Mouse (Mus musculus) midbrain, embryonic 14.5 days (tissue): ENCODE measurements around the gene Tnp2. TPM values are rescaled to one million over a fixed set of nuclear protein-coding genes. Genes with fewer than 3 reads are reported as not detected.
"Not testable (repeated sequence)": the region's sequence is repeated elsewhere in the genome, so short reads cannot be mapped to it uniquely, and the experiment has no call there.

Experiments used
- ATAC-seq: fragments of 200-750 bp; cut with Nextera tagmentation; 2 replicates; pipeline ENCODE4 v1.8.0; 2017; ENCODE audit warnings: moderate number of reproducible peaks, moderate library complexity; ENCODE audit not compliant: low FRiP score, low TSS enrichment
- DNase-seq: peaks from one replicate; pipeline ENCODE4 v3.0.0-alpha.2; 2015
- H3K27ac ChIP-seq: fragments of 300-500 bp; sonication (generic); replicated peaks from 2 replicates; pipeline ENCODE4 v1.5.1; 2014; ENCODE audit warnings: mild to moderate bottlenecking, low read depth, low read length, moderate library complexity
- H3K27me3 ChIP-seq: fragments of 300-500 bp; sonication (generic); 2 replicates; pipeline ENCODE4 v1.6.1; 2014; ENCODE audit warnings: low read length, control low read depth, mixed read lengths; ENCODE audit not compliant: control insufficient read depth, insufficient read depth
- H3K36me3 ChIP-seq: fragments of 300-500 bp; sonication (generic); 2 replicates; pipeline ENCODE4 v1.6.1; 2014; ENCODE audit warnings: low read length, control low read depth; ENCODE audit not compliant: control insufficient read depth, insufficient read depth
- H3K4me1 ChIP-seq: fragments of 300-500 bp; sonication (generic); 2 replicates; pipeline ENCODE4 v1.6.1; 2014; ENCODE audit warnings: mild to moderate bottlenecking, antibody characterized with exemption, low read length, control low read depth; ENCODE audit not compliant: control insufficient read depth, insufficient read depth
- H3K4me2 ChIP-seq: fragments of 300-500 bp; sonication (generic); 2 replicates; pipeline ENCODE4 v1.6.1; 2014; ENCODE audit warnings: mild to moderate bottlenecking, low read length, moderate library complexity
- H3K4me3 ChIP-seq: fragments of 300-500 bp; sonication (generic); replicated peaks from 2 replicates; pipeline ENCODE4 v1.5.1; 2014; ENCODE audit warnings: low read depth, low read length
- H3K9ac ChIP-seq: fragments of 300-500 bp; sonication (generic); replicated peaks from 2 replicates; pipeline ENCODE4 v1.6.1; 2014; ENCODE audit warnings: mild to moderate bottlenecking, low read length, moderate library complexity
- H3K9me3 ChIP-seq: fragments of 300-500 bp; sonication (generic); 2 replicates; pipeline ENCODE4 v1.6.1; 2016; ENCODE audit warnings: low read length, control low read depth, mixed read lengths; ENCODE audit not compliant: control insufficient read depth
- whole genome bisulfite sequencing: fragments of 180-500 bp; shearing (Covaris S2); extraction: QIAGEN DNeasy Blood & Tissue Kit; methylation state at CpG from one replicate; pipeline ENCODE4 v1.1.7; 2014; 5-methylcytosine and 5-hydroxymethylcytosine counted together
- polyA plus RNA-seq: library from polyadenylated mRNA; unstranded; fragments of >200 nt; fragmentation: Nextera tagmentation; extraction: Ambion mirVana; gene quantifications from 2 replicates; pipeline ENCODE4 v1.2.1, GENCODE M21; 2014

Tnp2 gene
- polyA plus RNA-seq, 1 experiment from 2014 or later = not detected

GRCm38 (mm10) chr16:10805789-10806527 is 17.5 kb upstream of the Tnp2 start, which contains the start of gene Prm1:
Gene Prm1 (minus strand): TSS chr16:10805839.
- no peak for ATAC-seq
- WGBS = 79% methylated on average over 10 of the region's 10 CpGs

DNA sequence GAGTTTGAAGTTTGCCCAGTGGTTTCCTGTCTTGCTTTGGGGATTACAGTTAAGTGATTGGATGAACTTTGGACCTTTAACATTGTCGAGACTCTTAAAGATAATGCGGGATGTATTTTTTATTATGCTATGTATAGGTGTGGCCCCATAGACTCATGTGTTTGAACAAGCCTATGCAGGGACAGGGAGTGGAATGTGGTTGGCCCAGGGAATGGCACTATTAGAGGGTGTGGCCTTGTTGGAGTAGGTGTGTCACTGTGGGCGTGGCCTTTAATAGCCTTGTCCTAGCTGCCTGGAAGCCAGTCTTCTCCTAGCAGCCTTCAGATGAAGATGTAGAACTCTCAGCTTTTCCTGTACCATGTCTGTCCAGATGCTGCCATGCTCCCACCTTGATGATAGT is 14.0 kb upstream of the Tnp2 start:
- H3K4me1 ChIP-seq, H3K4me2 ChIP-seq, H3K9me3 ChIP-seq, H3K27ac ChIP-seq, H3K27me3 ChIP-seq, DNase-seq, H3K36me3 ChIP-seq, H3K9ac ChIP-seq, H3K4me3 ChIP-seq, ATAC-seq: not testable (repeated sequence)
- 85% methylated on average over 3 of the region's 3 CpGs for WGBS

More at GRCm38 (mm10) chr16:10805789-10806527, 17.5 kb upstream of the Tnp2 start, which contains the start of gene Prm1:
- no peak for DNase-seq
- H3K9me3 ChIP-seq = no peaks in the 10 kb centered on the region
- no peak within 1 kb of the TSS for H3K9ac ChIP-seq
- no peak within 1 kb of the TSS for H3K4me3 ChIP-seq
- H3K4me2 ChIP-seq = no peak within 1 kb of the TSS
- H3K4me1 ChIP-seq = no peaks in the 10 kb centered on the region
- H3K27ac ChIP-seq = no peak within 1 kb of the TSS
- no peaks in the 10 kb centered on the region for H3K36me3 ChIP-seq
- no peaks in the 10 kb centered on the region for H3K27me3 ChIP-seq

- DNase-seq (no peak), ATAC-seq (no peak)
- Histone ChIP-seq H3K4me3 (no peak within 1 kb of the TSS), H3K9ac (no peak within 1 kb of the TSS), H3K4me2 (no peak within 1 kb of the TSS), H3K27ac (no peak within 1 kb of the TSS), H3K4me1 (no peaks in the 10 kb centered on the region), H3K27me3 (no peaks in the 10 kb centered on the region), H3K36me3 (no peaks in the 10 kb centered on the region), H3K9me3 (no peaks in the 10 kb centered on the region)
- 80% methylated on average over 6 of the region's 6 CpGs for WGBS
Observed at GRCm38 (mm10) chr16:10796034-10796433, 7.6 kb upstream of the Tnp2 start, which contains the start of gene Prm2. Gene Prm2 (minus strand): TSS chr16:10796134.

- H3K4me3 ChIP-seq = no peak within 1 kb of the TSS
- peaks cover 5% of the 10 kb centered on the region; the same call in 1 of the 2 replicates for H3K4me1 ChIP-seq
- no peak within 1 kb of the TSS for H3K4me2 ChIP-seq
- no peak within 1 kb of the TSS for H3K27ac ChIP-seq
- DNase-seq = no peak
- H3K36me3 ChIP-seq = no peaks in the 10 kb centered on the region
- H3K9me3 ChIP-seq = no peaks in the 10 kb centered on the region
- H3K27me3 ChIP-seq = no peaks in the 10 kb centered on the region
- 78% methylated on average over 9 of the region's 9 CpGs for WGBS
- H3K9ac ChIP-seq = no peak within 1 kb of the TSS
- ATAC-seq = no peak
Observed at GRCm38 (mm10) chr16:10790702-10791101, 2.2 kb upstream of the Tnp2 start, which contains the start of gene Prm3. Gene Prm3 (minus strand): TSS chr16:10790914.

DNA sequence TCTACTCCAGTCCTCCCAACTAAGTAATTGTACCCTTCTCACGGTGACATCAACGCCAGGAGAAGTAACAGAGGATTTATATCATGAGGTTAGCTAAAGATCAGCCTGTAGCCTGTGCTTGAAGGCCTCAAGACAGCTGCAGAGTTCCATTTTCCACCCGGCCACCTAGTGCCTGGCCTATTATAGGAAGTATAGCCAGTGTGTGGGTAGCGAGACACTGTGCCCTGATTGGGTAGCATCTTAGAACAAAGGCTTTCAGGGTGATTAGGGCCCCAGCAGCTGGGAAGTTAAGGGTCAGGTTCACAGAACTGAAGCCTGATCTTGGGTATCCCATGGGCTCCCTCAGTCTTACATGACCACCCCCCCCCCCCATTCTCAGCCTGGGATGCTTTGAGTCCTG is 406 bp upstream of the Tnp2 start:
- no peaks in the 10 kb centered on the region for H3K36me3 ChIP-seq
- H3K4me3 ChIP-seq = no peak overlapping the region
- DNase-seq (no peak), ATAC-seq (no peak)
- no peaks in the 10 kb centered on the region for H3K9me3 ChIP-seq
- peaks cover 8% of the 10 kb centered on the region for H3K27me3 ChIP-seq
- H3K27ac ChIP-seq = no peak overlapping the region
- H3K4me2 ChIP-seq = no peak overlapping the region
- 64% methylated on average over 4 of the region's 4 CpGs for WGBS
- H3K9ac ChIP-seq = no peak overlapping the region
- peaks cover 8% of the 10 kb centered on the region; the same call in 1 of the 2 replicates for H3K4me1 ChIP-seq

DNA sequence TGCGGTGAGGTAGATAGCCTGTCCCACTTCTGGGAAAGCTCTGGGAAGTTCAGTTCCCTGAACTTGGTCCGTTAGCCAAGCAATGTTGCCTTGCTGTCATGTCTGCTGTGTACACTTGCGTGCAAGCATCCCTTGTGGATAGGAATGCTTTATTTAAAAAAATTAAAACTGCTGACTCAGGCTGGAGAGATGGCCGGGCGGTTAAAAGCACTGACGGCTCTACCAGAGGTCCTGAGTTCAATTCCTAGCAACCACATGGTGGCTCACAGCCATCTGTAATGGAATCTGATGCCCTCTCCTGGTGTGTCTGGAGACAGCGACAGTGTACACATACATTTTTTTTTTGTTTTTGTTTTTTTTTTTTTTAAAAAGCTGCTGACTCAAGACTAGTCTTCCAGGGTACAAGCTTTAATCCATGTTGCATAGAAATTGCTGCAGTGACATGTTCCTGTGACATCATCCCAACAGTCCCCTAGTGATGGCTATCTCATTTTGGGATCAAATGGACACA is 857 bp downstream of the Tnp2 start:
- peaks cover 18% of the 10 kb centered on the region for H3K27me3 ChIP-seq
- H3K27ac ChIP-seq = no peak overlapping the region
- peaks cover 8% of the 10 kb centered on the region; the same call in 1 of the 2 replicates for H3K4me1 ChIP-seq
- H3K4me2 ChIP-seq = no peak overlapping the region
- no peak overlapping the region for H3K4me3 ChIP-seq
- H3K36me3 ChIP-seq = no peaks in the 10 kb centered on the region
- H3K9ac ChIP-seq = no peak overlapping the region
- DNase-seq (no peak), ATAC-seq (no peak)
- 89% methylated on average over 7 of the region's 7 CpGs for WGBS
- no peaks in the 10 kb centered on the region for H3K9me3 ChIP-seq

GRCm38 (mm10) chr16:10786782-10787547 is 1.5 kb downstream of the Tnp2 start:
- ATAC-seq = no peak
- Histone ChIP-seq H3K4me1 (peaks cover 8% of the 10 kb centered on the region; the same call in 1 of the 2 replicates), H3K9ac (no peak overlapping the region), H3K36me3 (no peaks in the 10 kb centered on the region), H3K4me2 (0 out of 2 replicates have a peak overlapping the region, but pooled peaks have one; percentile 99), H3K9me3 (no peaks in the 10 kb centered on the region), H3K27ac (no peak overlapping the region), H3K27me3 (peaks cover 21% of the 10 kb centered on the region), H3K4me3 (no peak overlapping the region)
- 71% methylated on average over 4 of the region's 4 CpGs for WGBS
- DNase-seq = no peak

GRCm38 (mm10) chr16:10786288-10786687 is 2.2 kb downstream of the Tnp2 start:
- H3K27ac ChIP-seq = peak overlapping the region; percentile 80
- peak overlapping the region; percentile 72 for H3K9ac ChIP-seq
- H3K36me3 ChIP-seq = no peaks in the 10 kb centered on the region
- H3K27me3 ChIP-seq = peaks cover 21% of the 10 kb centered on the region
- peak; percentile 96 for DNase-seq
- 3% methylated on average over 9 of the region's 9 CpGs for WGBS
- peak overlapping the region; percentile 59 for H3K4me3 ChIP-seq
- peak; percentile 46 for ATAC-seq
- peak overlapping the region; percentile 99 for H3K4me2 ChIP-seq
- H3K4me1 ChIP-seq = peaks cover 8% of the 10 kb centered on the region; the same call in 1 of the 2 replicates
- H3K9me3 ChIP-seq = no peaks in the 10 kb centered on the region
